In genomic region chr15:86203942-86204561, GRCm38 (mm10) we compare ENCODE assay signal across 8 mouse cellular contexts. TPM values are rescaled to one million over a fixed set of nuclear protein-coding genes. Genes with fewer than 3 reads are reported as not detected.
A peak's percentile ranks its signal among the peaks of the same experiment; 100 is the strongest.
DNase-seq lines count a peak whose midpoint lies in the region; ATAC-seq and TF ChIP-seq lines count a peak whose summit lies in the region.

No protein-coding gene starts in this region.

- ATAC-seq in cerebellum, adult (ENCODE audit: insufficient number of reproducible peaks, low FRiP score, low TSS enrichment) = no peak

- H3K4me3 ChIP-seq in layer of hippocampus, adult 2 months = no peak overlapping the region

- TF ChIP-seq CTCF in layer of hippocampus, adult 2 months (conservative IDR thresholded peaks at IDR 0.05) = no peak

- DNase-seq in urinary bladder, postnatal 14 days (ENCODE audit: low spot score) = peak; percentile 39
- DNase-seq in urinary bladder, adult 18-20 months (ENCODE audit: low spot score in 2 of 2) = no peak
- peak; percentile 43 for DNase-seq in gastrocnemius, postnatal 25 days
- DNase-seq in liver = peak; percentile 69
- DNase-seq in testis, postnatal 10 days (ENCODE audit: low spot score) = peak; percentile 77
- DNase-seq in layer of hippocampus, adult 2 months (ENCODE audit: low spot score in 2 of 2) = no peak
- DNase-seq in cerebellum, adult 11-12 months = no peak

- H3K27ac ChIP-seq in layer of hippocampus, adult 2 months = no peak overlapping the region

RNA-seq across cellular contexts. Expression of gene Tbc1d22a, which starts 10.2 kb away (rescaled TPM):
- 10 to 100 TPM; 12.0 to 13.2 TPM for total RNA-seq in gastrocnemius, postnatal 25 days (2021)
- 10 to 100 TPM; 33.2 to 34.7 TPM for total RNA-seq in layer of hippocampus, adult 2 months (2021)

RNA-seq across cellular contexts. Expression of gene Cerk, which starts 18.1 kb away (rescaled TPM):
- 1 to 10 TPM; 4.6 to 4.9 TPM for total RNA-seq in gastrocnemius, postnatal 25 days (2021)
- total RNA-seq in layer of hippocampus, adult 2 months (2021) = 10 to 100 TPM; 41.6 to 43.0 TPM

Comparison
In these comparisons a context has a peak if more than half of its experiments do, and no peak if none do; other contexts are left out.
1. DNase-seq: peak in urinary bladder, postnatal 14 days (single experiment), gastrocnemius, postnatal 25 days (single experiment), liver (single experiment) and testis, postnatal 10 days (single experiment); none in urinary bladder, adult 18-20 months (0 of 2), layer of hippocampus, adult 2 months (0 of 2) and cerebellum, adult 11-12 months (single experiment).
2. RNA of gene Cerk, which starts 18.1 kb away (total RNA-seq): 41.6 to 43.0 TPM in layer of hippocampus, adult 2 months; 4.6 to 4.9 TPM in gastrocnemius, postnatal 25 days; every median in the first group is over 4 times any median in the second.